Mouse (Mus musculus) stomach, postnatal 0 days (tissue): ENCODE results near the gene Anapc4.

ENCODE experiments used
- CTCF ChIP-seq: IDR thresholded peaks from 2 replicates; pipeline ENCODE4 v1.5.1; 2016; ENCODE audit warnings: antibody characterized with exemption, low read depth, mild to moderate bottlenecking, moderate library complexity
- EP300 ChIP-seq: optimal IDR thresholded peaks from 2 replicates; pipeline ENCODE3; 2016; ENCODE audit warnings: antibody characterized with exemption

- no peak for TF ChIP-seq EP300
- no peak for TF ChIP-seq CTCF
Measured at GRCm38 (mm10) chr5:52910159-52910591, 76.4 kb downstream of the Anapc4 start.
